Mouse (Mus musculus) spleen, postnatal 4 days (tissue): Measurements from ENCODE around the gene Pitx1.

Experiments used
- DNase-seq, 2 experiments: peaks; one replicate each; pipeline ENCODE4 v3.0.0; 2022; ENCODE audit warnings: low spot score in 2 of 2

Pitx1 gene

DNA sequence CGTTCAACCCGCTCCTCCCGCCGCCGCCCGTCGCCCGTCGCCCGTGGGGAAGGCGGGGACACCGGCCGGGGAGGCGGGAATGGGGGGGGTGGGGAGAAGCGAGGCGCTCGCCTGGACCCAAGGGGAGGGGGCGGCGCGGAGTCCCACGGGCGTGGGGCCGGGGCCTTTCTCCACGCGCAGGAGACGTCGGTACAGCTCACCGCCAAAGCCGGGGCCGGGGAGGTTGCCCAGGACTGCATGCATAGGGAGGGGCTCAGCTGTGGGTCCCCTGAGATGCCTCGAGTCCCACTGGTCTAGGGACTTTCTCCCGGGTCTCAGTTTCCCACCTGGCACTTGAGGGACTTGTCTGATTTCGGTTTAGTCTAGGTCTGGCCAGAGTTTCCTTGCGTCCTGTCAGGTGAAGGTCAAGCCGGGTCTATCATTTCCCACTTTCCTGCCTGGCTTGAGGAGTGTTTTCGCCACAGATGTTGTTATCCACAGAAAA is at the start of gene Pitx1:
TSS of gene Pitx1 (minus strand) at position 51 of the 484 bp plus-strand sequence.
- no peak for DNase-seq

DNA sequence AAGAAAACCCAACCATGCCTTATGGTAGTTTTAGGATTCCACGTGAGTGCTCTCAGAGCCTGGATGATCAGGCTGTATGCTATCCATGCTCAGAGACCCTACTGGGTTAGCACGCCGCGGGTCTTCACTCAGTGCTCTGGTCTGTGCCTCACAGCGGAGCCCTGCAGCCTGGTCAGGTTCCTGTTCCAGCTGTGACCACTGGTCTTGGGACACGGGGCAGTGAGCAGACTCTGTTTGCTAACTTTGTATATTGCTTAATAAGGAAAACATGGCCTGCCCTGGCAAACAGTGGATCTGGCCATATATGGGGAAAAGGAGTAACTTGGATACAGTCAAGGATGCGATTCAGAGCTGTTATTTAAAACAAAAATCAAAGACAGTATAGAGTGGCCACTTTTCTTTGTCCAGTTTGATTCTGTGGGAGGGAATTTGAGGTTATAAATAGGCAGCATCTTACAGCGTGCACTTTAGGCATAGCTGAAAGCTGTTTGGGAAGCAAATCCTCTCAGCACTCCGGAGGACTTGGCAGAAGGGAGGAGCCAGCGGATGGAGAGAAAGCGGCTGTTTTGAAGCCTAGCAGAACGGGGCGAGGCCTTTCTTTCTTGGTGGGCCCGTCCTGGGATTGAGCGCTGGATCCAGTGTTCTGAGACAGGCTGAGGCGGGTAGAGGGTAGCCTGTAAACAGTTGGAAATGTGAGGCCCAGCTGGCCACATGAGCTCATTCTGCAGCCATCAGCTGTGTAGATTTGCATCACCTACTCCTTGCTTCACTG is 45.6 kb upstream of the Pitx1 start:
- DNase-seq, result no peak

DNA sequence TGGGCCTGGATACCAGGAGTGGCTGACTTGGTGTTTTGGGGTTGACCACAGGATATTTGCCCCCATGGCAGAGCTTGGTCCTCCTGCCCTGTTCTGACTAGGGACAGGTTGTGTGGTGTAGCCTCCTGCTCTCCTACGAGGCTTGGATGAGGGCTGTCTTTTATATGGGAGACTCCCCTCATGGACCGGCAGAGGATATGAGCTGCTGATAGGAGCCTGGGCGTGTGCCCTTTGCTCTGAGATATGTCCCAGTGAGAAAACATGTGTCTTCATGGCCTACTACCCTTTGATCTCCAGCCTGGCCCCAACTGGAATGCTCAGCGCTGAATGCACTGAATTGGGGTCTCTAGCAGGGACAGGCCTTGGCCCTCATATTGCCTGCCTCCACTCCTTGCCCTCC is 42.4 kb upstream of the Pitx1 start:
- DNase-seq, result no peak

DNA sequence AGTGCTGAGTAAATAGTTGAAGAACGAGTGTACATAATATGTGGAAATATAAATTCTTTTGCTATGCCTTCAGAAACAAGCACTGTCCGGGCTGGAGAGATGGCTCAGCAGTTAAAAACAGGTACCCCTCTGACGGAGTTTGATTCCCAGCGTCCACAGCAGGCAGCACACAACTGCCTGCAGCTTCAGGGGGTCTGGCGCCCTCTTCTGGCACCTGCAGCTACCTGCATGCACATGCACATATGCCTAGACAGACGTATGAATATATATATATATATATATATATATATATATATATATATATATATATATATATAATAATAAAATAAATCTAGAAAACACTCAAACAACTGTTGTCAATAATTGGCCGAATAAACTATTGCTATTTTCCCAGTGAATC is 35.4 kb upstream of the Pitx1 start:
- no peak for DNase-seq

DNA sequence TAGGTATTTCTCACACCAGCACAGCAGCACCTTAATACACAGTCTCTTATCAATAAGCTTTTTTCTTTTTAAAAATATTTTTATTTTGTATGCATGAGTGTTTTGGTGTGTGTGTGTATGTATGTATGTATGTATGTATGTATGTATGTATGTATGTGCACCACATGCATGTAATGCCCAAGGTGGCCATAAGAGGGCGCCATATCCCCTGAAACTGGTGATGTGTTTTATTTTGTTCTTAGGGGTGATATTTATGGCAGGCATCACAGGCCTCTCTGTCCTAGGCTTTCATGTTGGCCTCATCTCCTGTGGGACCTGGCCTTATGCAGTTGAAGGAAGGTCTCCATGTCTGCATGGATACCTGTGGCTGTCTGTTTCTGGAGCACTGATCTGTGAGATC is 34.0 kb upstream of the Pitx1 start:
- DNase-seq, result no peak

DNA sequence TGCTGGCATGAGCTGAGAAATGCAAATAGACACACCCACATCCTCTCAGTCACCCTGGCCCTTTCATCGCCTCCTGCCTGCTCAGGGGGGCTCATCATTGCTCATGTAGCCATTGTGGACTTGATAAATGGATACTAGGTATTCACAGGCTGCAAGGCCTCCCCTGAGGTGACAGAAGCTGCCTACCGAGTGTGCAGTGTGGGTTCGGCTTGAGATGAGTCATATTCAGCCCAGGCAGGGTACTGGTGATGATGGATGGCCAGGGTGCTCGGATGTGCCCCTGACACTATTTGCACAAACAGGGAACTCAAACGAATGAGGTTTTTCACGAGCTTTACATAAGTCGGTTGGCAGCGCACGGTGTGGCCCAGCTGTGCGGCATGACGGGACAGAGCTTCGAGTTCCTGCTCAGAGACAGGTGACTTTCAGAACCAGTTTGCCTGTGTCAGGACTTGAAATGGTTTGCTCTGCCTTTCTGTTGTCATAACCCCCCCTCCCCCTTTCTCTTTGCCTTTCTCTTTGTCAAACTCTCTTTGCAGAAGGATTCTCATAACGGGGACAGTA is 31.6 kb upstream of the Pitx1 start:
- DNase-seq, result no peak

DNA sequence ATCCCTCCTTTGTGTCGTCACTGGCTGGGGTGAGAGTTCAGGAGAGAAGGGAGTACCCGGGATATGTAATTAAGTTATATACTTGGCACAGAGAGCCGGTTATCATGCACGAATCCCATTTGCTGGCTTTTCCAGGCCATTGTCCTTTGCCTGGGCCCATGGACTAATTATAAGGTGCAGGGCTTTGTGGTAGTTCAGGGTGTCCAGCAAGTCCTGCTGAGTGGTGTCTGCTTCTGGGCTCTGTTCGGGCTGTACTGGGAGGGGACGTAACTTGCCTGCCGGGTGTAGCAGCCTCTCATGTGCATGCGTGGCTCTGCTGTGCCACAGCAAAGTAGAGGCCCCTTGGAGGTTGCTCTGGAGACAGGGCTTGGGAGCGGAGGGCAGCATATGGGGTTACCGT is 24.5 kb upstream of the Pitx1 start:
- no peak for DNase-seq

DNA sequence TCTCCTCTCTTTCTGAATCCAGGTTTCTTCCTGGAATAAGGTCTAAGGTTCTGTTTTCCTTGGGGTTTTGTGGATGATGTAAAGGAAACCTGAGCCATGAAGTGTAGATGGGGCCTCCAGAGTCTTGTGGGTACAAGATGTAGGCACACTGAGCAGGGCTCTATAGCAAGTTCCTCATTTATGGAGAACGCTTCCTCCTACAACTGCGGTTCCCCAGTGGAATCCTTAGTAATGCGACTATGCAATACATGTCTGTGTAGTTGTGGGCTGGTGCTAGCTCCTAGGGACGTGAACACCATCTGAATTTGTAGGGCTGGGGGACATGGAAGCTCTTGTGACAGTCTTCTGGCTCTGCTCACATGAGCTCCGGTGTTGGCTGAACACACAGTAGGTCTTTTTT is 22.5 kb upstream of the Pitx1 start:
- no peak for DNase-seq

DNA sequence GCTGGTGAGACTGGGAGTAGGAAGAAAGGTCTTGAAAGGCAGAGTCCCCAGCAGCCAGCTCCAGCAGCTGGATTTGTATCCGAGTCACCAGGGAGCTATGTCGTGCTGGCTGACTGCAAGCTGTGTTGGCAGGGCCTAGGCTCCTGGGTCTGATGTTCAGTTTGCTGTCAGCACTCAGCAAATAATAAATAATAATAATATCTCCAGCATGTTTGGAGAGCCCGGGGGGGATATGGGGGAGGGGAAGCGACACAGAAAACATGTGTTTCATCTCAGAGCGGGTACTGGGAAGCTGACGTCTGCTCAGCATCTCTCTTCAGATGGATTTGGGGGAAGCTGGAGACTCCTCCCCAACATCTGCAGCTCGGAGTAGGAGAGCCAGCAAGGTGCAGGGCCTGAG is 19.8 kb upstream of the Pitx1 start:
- no peak for DNase-seq

DNA sequence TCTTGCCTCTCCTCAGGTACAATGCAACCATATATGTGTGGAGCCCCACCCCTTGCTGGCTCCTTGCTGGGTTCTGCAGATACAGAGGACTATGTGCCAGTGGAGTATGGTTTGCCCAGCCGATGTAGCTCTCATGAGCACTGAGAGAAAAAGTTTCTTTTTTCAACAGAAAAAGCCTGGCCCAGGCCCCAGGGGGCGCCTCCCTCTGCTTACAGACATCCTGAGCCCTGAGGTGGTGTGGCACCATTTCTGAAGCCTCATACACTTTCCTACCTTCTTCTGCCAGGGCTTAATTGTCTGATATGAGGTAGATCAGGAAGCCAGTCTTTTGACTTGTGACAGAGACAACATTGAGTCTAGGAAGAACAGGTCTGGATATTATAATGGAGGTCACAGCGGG is 16.2 kb upstream of the Pitx1 start:
- no peak for DNase-seq

DNA sequence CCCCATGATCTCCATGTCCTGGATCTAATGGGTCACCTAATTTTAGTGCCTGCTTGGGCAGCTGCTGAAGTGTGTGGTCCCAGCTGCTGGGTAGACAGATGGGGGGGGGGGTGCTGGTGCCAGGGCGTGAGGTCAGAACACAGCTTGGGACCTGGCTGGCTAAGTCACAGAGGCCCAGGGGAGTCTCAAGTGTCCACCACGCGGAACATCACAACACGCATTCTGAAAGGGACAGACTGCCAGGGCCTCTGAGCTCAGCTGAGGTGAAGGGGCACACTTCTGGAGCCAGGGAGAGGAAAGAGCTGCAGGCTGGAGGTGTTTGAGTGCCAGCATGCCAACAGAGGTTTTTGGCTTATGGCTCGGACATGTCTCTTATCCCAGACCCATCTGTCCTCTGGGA is 14.7 kb upstream of the Pitx1 start:
- DNase-seq, result no peak

DNA sequence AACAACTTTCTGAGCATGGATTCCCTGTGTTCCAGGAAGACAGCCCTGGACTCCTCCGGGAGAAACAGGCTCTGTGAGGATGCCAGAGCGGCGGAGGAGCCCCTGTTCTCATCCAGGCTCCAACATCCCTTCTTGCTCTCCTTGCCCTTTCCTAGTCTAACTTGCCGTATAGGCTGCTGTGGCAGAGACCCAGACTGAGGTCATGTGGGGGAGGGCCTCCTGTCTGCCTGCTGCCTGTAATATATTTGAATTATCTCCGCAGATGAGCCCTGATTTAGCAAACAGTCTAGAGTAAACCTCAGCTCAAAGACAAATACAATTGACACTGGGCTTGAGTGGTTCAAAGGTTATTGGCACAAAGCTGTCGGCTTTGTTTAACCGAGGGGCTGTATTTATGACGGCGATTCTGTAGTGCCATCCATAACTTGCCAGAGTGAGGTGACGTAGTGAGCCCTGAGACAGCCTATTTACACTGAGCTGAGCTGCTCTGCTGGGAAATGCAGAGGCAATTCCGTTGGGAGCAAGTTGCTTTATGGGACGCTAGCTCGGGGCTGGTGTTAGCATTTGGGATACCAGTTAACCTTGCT is 12.7 kb upstream of the Pitx1 start:
- no peak for DNase-seq

DNA sequence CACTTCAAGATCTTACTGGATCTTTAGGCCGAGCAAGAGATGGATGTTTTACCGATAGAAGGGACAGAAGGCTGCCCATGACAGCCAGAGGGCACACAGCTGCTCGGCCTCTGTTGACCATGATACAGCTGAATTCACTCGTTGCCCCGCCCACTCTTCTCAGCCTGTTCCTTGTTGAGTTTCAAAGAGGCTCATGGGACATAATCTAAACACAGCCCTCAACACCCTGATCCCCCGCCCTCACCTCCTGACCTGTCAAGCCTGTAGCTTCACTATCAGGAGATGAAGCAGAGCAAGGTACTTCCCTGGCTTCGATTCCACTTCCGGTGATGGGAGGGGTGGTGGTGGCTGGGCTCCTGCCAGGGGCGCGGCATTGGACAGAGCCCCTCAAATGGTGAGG is 11.8 kb upstream of the Pitx1 start:
- DNase-seq, result no peak

DNA sequence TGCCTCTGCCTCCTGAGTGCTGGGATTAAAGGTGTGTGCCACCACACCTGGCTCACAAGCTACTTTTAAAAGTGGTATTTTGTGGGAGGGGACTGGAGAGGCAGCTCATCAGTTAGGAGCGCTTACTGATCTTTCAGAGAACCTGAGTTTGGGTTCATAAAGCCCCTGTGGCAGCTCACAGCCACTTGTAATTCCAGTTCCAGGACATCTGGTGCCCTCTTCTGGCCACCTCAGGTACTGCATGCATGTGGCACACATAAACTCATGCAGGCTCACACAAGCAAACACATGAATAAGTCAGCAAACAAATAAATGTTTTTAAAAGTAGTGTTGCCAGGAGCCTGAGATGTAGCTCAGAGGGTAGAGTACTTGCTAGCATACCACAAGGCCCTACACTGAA is 7.7 kb upstream of the Pitx1 start:
- no peak for DNase-seq

DNA sequence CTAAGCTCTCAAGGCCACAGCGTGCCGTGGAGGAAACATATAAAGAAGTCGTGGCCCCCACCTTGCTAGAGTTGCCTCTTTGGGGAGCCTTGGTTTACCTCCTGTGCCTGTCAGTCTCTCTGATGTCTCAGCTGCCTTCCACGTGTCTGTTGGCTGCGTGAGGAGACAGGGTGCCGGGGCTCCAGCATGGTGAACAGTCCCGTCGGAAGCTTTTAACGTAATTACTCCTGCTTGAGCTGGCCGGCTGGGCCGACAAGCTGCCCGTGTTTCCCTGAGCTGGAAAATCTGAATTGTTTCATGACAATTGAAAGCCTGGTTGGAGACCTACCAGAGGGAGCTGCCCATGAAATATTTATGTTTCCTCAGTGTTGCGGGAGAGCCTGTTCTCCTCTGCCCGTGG is 4.2 kb upstream of the Pitx1 start:
- DNase-seq, result no peak

DNA sequence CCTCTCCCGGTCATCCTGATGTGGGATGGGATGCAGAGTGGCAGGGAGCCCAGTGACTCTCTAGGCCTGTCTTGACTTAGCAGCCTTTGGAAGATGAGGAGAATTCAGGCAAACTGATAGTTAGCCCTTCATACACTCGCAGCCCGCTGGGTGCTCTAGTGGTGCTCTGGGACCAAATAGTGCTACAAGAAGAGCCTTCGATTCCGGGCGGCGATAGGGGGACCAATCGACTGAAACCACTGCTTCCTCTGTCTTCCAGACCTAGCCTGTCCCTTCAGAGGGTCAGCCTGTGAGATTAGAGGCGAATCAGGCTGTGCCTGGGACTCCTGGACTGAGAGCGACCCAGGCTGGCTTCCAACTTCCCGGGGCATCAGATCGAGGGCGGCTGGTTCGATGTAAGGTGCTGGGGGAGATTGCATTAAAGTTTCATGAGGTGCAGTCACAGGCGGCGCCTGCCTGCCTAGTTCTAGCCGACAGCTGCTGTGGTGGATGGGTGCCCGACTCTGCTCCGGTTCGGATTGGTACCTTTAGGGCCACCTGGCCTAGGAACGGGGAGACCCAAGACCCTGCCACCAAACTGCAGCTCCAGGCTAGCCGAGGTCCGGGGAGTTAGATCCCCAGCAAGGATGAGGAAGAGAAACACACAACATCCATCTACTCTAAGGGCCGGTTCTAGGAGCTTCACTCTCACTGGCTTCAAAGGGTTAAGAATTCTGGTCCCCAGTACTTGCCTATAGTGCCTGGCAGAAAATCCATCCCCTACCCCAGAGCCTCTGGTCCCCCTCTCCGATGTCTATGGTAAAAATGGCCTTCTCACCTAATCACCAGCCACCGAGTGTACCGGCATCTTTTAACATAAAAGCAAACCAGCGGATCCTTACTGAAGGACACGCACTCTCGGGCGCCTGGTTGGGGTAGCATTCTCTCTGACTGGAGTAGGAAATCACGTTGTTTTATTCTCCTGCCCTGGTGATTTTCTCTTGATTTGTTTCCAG is 1.1 kb upstream of the Pitx1 start:
- no peak for DNase-seq

DNA sequence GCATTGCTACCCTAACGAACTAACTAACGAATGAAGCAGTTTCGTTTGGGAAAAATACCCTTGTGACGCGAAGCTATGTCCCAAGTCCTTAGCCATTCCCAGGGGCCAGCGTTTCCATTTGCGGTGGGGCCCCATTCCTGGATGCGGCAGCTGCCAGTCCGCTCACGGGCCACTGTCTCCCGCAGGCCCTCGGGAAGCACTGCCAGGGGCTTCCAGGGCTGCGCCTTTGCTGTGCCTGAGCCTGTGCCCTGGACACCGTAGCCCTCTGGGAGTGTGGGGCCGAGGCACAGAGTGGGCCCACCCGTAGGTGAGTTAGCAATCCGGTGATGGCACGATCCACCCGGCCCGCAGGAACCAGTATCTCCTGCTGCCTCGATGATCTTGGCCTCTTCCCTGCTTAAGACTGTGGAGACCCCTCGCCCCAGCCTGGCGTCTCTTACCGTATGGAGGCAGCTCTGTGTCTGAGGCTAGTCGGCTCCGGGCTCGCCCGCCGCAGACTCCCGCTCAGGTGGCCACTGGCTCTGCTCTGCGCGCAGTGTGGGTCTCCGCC is 369 bp downstream of the Pitx1 start:
- DNase-seq, result no peak

DNA sequence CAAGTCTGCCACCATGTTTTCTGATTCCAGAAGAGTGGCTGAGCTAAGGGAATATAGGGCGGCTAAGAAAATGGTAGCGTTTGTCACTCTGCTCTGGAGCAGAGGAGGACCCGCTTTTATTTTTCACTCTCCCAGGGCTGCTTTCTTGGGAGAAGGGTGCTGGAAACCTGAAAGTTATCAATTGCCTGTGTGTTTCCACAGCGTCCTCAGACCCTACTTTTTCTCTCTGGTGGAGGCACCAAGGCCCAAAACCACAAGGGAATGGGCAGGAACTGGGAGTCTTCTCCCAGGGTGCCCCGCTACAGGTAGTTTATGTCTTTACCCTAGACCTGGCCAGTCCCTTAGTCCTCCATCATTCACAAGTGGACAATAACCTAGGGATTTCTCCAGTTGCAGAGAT is 1.3 kb downstream of the Pitx1 start:
- DNase-seq, result no peak

DNA sequence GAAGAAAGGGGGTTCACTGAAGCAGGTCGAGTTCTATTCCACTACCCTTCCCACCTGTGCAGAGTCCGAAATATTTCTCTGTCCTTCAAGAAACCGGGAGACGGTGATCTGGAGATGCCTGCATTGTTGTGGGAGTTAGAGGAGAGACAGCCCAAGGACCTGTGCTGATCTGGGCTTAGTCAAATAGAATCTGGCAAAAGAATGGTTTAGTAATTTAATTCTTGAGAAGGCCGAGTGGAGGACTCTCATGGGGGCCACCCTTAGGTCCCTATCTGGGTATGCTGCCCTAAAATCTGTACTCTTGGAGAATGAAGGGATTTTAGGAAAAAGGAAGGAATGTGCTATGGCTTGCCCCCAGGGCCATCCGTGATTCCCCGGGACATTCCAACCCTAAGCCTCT is 2.1 kb downstream of the Pitx1 start:
- no peak for DNase-seq

DNA sequence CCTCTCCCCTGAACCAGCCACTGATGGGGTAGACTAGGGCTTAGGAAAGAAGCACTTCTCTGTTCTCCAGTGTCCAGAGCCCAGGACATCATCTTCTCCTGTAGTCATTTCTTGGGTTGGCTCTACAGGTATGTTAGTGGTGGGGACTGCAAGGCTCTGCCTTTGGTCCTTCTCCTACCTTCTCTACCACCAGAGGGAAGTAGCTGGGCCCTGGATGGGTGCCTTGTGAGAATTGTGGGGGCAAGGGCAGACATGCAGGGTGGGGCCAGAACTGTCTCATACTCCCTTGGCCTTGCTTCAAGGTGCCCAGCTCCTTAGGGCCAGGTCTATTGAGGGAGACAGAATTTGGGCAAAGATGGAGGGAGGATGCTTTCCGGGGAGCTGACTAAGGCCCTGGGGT is 3.4 kb downstream of the Pitx1 start:
- no peak for DNase-seq

DNA sequence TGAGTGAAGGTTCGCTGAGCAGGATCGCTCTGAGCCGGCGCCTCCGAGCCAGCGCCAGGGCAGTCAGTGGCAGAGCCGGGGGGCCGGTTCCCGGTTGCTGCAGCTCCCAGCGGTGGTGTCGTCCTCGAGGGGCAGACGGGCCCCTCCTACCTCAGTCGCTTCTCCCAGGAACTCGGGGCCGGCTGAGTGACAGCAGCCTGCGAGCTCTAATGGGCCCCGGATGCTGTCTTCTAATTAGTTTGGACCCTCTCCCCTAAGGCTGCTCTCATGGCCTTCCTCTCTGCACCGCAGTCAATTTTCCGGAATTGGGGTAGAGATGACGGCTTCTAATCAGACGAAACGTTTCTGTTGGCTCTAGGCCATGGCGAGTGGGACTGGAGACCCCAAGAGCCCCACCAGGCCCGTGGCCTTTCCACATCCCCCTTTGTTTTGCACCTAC is 4.3 kb downstream of the Pitx1 start:
- no peak for DNase-seq
